Mouse (Mus musculus): ENCODE results near the gene Igfals.

Gene Igfals

GRCm38 (mm10) chr17:24861785-24862184 is 4.0 kb upstream of the Igfals start:
- DNase-seq (ENCODE audit: low read depth, low spot score), result no peak

GRCm38 (mm10) chr17:24867914-24868313 is 2.1 kb downstream of the Igfals start:
- DNase-seq (ENCODE audit: low read depth, low spot score), result no peak

- peak; percentile 77 for DNase-seq (ENCODE audit: low read depth, low spot score)
These were observed 8.1 kb downstream of the Igfals start for GRCm38 (mm10) chr17:24873695-24874404.

DNA sequence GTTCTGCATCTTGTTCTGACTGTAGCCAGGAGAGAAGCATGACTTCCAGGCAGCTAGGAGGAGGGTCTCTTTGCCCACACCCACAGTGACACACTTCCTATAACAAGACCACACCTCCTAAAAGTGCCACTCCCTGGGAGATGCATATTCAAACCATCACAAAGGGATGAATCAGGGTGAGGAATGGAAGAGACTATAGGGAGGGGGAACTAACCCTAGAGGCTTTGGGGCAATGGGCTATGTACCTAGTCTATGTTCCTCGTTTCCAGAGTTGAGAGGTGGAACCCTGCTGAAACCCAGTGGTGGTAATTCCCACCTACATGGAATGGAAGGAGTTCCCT is 8.6 kb downstream of the Igfals start:
- peak; percentile 87 for DNase-seq (ENCODE audit: low read depth, low spot score)

GRCm38 (mm10) chr17:24874989-24875388 is 9.2 kb downstream of the Igfals start:
- DNase-seq (ENCODE audit: low read depth, low spot score), result no peak

GRCm38 (mm10) chr17:24877336-24878116 is 11.7 kb downstream of the Igfals start:
- no peak for DNase-seq (ENCODE audit: low read depth, low spot score)

- peak; percentile 62 for DNase-seq (ENCODE audit: low read depth, low spot score)
These were observed 12.3 kb downstream of the Igfals start for GRCm38 (mm10) chr17:24878117-24878397.

DNA sequence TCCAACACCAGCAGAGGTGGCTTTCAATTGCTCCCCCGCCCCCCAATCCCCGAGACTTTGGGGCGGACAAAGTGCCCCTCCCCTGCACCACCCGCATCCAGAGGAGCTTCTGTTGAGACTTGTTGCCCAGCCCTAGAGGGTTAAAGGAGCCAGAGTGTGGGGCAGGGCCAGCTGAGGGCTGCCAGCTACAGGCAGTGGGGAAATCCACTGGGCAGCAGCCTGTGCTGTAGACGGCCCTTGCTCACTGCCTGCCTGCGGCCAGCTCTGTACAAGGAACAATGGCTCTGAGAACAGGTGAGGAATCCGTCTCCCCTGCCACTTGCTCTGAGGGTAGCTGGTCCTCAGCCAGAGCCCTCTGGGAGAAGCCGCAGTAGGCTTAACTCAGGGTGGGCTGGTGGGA is 12.7 kb downstream of the Igfals start:
- peak; percentile 31 for DNase-seq (ENCODE audit: low read depth, low spot score)

DNA sequence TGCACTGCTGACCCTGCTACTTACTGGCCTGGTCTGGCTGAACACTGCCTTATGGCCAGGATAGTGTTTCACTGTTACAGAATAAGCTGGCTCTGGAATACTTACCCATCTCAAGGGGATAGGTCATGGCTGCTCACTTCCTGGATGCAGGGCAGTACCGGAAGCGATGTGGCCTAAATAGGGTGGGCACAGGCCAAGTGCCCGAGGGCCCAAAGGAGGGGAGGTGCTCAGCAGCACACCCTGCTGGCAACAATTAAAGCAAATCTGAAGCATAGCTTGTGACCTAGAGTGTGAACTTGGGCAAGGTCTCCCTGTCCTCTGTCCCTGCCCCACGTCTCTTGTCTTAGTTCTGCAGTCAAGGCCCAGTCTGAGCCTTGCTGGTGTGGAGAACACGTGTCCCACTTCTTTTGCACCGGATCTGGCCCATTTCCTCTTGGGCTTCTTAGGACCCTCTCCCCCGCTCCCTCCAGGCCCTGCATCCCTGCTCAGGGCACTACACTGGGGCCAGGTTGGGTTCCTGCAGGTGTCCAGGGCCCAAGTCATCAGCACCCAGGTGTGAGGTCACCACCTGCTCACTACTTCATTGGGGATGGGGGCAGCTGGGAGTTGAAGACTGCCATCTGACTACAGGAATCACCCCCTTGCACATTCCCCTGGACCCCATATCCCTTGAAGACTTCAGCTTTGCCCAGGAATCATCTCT is 16.1 kb downstream of the Igfals start:
- DNase-seq (ENCODE audit: low read depth, low spot score), result peak; percentile 86

DNA sequence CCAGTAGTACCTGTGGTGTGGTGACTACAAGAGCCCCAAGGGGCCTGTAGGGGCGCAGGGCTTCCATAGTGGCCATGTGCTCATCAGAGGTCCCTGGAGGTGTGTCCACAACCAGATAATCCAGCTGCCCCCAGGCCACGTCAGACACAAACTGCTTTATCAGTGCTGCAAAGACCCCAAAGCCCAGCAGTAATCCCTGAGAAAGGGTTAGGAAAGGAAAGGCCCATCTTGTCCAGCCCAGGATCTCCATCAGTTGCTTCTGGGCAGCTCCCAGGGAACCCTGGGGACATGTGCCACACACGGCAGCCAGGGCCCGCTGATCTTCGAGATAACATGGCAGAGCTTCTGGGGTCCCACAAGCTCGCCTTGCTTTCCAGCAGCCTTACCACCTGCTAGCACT is 18.6 kb downstream of the Igfals start:
- DNase-seq (ENCODE audit: low read depth, low spot score), result no peak

DNA sequence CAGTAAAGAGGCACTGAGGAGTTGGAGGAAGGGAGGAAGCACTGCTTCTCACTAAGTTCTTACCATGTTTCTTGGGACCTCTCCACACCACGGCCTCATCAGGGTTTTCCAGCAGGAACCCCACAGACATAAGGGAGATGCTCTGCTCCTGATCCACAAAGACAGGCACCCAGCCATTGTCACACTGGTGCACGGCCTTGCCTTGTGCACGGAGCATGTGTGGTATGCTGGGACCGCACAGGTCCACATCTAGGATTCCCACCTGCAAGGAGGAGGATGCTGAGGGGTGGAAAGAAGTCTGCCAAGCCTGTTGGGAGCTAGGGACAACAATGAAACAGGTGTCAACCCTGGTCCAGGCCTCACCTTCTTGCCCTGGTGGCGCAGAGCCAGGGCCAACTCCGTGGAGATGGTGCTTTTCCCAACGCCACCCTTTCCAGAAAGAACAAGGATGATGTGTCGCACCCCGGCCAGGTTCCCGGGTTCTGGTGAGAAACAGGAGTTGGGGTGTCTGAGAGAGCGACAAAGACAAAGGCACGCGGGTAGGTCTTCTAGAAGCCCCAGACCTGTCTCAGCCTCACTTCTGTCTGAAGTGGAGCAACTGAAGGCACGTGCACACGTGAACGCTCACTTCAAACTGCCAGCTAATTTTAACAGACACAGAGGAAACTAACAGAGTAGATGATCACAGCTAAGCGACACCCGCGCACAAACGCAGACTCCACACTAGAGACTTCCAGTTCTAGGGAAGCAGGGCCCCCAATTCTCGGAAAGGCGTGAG is 19.7 kb downstream of the Igfals start:
- DNase-seq (ENCODE audit: low read depth, low spot score), result peak; percentile 14

- DNase-seq (ENCODE audit: low read depth, low spot score), result peak; percentile 99
These were observed 20.5 kb downstream of the Igfals start, which contains the start of the genes Nubp2 and Spsb3 for GRCm38 (mm10) chr17:24886134-24886931. Gene Nubp2 (minus strand): TSS chr17:24886349. Gene Spsb3 (plus strand): TSS chr17:24886643.

DNA sequence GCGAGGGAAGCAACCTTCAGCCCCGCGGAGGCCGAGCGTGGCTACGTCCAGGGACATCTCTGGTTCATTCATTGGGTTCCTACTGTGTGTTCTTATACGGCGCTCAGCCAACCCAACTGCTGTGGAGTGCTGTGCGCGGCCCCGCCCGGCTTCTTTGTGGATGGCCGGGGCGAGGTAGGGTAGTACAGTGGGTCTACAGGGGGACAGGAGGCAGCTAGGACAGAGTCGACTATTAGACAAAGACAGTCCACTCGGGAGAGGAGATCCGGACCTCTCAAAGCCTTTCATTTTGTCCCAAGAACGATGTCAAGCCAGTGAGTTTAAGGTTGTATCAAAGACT is 21.1 kb downstream of the Igfals start:
- no peak for DNase-seq (ENCODE audit: low read depth, low spot score)

GRCm38 (mm10) chr17:24887291-24888080 is 21.7 kb downstream of the Igfals start:
- DNase-seq (ENCODE audit: low read depth, low spot score), result peak; percentile 40

- DNase-seq (ENCODE audit: low read depth, low spot score), result no peak
These were observed 23.1 kb downstream of the Igfals start for GRCm38 (mm10) chr17:24888862-24889261.

GRCm38 (mm10) chr17:24890151-24891092 is 24.6 kb downstream of the Igfals start:
- DNase-seq (ENCODE audit: low read depth, low spot score), result no peak

GRCm38 (mm10) chr17:24891321-24891720 is 25.5 kb downstream of the Igfals start:
- DNase-seq (ENCODE audit: low read depth, low spot score), result no peak

DNA sequence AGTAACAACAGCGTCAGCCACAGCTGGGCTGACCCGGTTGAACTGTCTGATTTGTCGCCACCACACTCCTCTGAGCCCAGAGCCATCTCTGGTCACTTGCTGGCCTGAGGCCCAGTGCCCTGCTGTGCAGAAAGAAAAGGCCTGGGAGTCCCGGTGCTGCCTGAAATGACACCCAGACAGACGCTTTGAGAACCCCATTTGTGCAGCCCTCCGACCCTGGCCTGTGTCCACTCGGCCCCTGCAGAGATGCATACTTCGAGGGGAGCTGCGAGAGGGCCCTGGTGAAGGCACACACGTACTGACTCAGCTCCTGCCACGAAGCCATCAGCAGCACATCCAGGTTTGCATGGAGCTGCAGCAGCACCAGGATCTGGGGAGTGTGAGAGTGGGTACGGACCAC is 27.0 kb downstream of the Igfals start:
- no peak for DNase-seq (ENCODE audit: low read depth, low spot score)

GRCm38 (mm10) chr17:24893276-24893675 is 27.5 kb downstream of the Igfals start:
- DNase-seq (ENCODE audit: low read depth, low spot score), result no peak

All from ZHBTc4 (cell line).